Mouse (Mus musculus) CD4-positive, CD25-positive, alpha-beta regulatory T cell (primary cell): ENCODE data around the gene Tec. TPM values are rescaled to one million over a fixed set of nuclear protein-coding genes. Genes with fewer than 3 reads are reported as not detected.

Source experiments
- polyA plus RNA-seq: library from polyadenylated mRNA; unstranded; fragments of 100-300 nt; shearing (Covaris generic); gene quantifications from one replicate; pipeline ENCODE4 v1.2.1, GENCODE M21; 2017

Tec gene
- 15.7 TPM for polyA plus RNA-seq

DNA sequence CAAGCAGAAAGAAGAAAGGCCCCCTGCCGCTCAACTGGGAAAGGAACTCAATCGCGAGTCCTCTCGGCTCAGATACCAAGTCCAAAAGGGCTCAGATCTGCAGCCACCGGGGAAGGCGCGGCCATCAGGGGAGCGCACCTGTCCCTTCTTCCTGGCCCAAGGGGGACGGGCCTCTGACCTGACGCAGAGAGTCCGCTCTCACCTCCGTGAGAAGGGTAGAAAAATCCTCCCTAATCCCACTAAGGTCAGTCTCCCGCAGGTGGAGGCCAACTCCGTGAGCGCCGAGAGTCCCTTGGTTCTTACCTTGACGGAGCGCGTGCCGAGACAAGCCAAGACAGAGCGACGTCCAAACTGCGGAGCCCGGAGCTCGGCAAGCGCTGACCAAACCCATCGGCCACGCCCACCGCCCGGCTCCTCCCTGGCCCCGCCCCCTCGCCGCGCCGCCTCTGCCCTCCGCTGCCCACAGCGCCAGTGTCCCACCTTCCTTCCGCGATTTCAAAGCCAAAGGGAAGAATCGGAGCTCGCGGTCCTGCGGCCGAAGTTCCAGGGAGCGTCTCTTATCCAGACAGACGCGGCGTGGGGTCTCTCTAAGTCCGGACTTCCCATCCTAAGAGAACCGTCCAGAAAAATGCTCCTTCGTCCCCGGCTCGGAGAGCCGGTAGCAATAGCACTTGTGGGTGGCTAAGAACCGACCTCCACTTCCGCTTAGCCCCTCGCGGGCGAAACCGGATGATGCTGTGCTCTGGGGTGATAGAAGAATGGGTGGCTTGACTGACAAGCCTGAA is at the start of gene Tec:
Gene Tec (minus strand): TSS at position 393 of the 785 bp plus-strand sequence.

DNA sequence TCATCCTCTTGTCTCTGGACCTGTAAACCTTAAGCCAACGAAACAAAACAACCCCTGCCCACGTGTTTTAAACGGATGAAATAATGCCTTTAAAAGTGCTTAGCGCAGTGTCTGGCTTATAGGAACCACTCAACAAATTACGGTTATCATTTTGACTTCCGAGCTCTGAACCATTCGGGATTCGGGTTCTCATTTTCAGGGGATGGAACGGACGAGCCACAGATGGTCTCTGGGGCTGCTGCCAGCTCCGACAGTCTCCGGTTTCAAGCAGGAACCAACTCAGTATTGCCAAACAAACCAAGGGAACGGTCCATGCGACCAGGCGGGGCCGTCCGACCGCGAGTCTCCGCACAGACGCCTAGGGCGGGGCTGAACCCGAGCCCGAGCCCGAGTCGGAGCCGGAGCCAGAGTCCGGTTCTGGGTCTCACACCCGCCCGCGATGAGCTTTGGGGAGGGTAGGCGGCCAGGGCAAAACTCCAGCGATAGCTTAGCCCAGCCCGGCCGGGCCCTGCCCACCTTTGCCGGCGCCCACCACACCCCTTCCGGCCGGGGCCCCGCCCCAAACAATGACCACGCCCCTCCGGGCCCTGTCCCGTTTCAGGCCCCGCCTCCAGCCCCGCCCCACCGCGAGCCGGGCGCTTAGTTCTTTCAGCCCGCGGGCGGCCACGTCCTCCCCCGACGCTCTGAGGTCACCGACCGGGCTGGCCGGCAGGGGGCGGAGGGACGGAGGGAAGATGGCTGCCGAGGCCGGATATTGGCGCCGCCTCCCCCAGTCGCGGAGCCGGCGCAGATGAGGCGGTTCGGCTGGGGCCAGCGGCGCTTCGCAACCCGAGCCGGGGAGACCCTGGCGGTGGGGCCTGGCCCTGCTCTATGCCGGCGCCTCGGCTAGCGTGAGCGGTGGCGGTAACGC is 45.6 kb upstream of the Tec start, which contains the start of gene Slain2:
Gene Slain2 (plus strand): TSS at position 657 of the 910 bp plus-strand sequence.

DNA sequence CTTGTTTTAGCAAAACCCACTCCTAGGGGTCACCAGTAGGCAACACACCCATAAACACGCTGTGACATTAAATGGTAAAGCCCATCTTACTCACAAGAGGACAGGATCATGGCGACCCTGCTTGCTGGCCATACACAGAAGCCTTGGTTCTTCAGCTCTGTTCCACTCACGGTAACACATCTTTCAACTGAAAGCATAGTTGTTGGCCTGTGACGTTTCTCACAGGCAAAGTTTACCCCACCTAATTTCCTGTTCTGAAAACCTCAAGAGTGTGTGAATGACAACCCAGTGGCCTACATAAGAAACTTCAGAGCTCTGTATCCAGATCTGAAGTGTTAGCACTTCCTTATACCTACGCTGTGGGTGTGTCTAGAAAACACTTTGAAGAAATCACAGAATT is 115.7 kb downstream of the Tec start, which contains the start of gene Txk:
Gene Txk (minus strand): TSS at position 193 of the 400 bp plus-strand sequence.

Other genes with a start within 250 kb of the Tec start
- gene Cnga1, start 224.2 kb downstream of the Tec start, polyA plus RNA-seq: 2.1 TPM
- gene Nipal1, start 220.7 kb downstream of the Tec start, polyA plus RNA-seq: 36.3 TPM
- 92.5 TPM for gene Txk, start 115.7 kb downstream of the Tec start, polyA plus RNA-seq
- 67.2 TPM for gene Slain2, start 45.8 kb upstream of the Tec start, polyA plus RNA-seq
- gene Gm10135, start 106.2 kb upstream of the Tec start, polyA plus RNA-seq: not detected
- gene Slc10a4, start 138.4 kb upstream of the Tec start, polyA plus RNA-seq: 0.12 TPM